ENCODE assay signal across 9 mouse cellular contexts in genomic region chr6:53572456-53572855, GRCm38 (mm10).
A peak's percentile ranks its signal among the peaks of the same experiment; 100 is the strongest.
DNase-seq lines count a peak whose midpoint lies in the region; ATAC-seq and TF ChIP-seq lines count a peak whose summit lies in the region.
"Had no signal": no experiment of that assay in that cellular context is flagged by ENCODE, and none has a peak within 500 bp of the region (broad histone marks: within the 10 kb centered on the region; RNA-seq: fewer than 3 reads in every experiment).

No protein-coding gene starts in this region.

- H3K4me2 ChIP-seq in heart, embryonic 13.5 days: peak overlapping the region; percentile 78

- no peaks in the 10 kb centered on the region for H3K36me3 ChIP-seq in heart, embryonic 13.5 days

- no peaks in the 10 kb centered on the region for H3K9me3 ChIP-seq in heart, embryonic 13.5 days

- no peak overlapping the region for H3K4me3 ChIP-seq in cerebellum, adult 2 months (replicated peaks; ENCODE audit: insufficient read depth, low read depth, low read length)
- H3K4me3 ChIP-seq in brown adipose tissue, adult 24 weeks (ENCODE audit: insufficient read depth, low read depth, low read length): no peak overlapping the region
- no peak overlapping the region for H3K4me3 ChIP-seq in heart, embryonic 13.5 days

- no peaks in the 10 kb centered on the region for H3K27me3 ChIP-seq in cerebellum, adult 2 months (ENCODE audit: control insufficient read depth, insufficient read depth, low read length)
- H3K27me3 ChIP-seq in heart, embryonic 13.5 days (replicated peaks): no peaks in the 10 kb centered on the region

- no peak for ATAC-seq in heart, embryonic 13.5 days (ENCODE audit: extremely low read depth, insufficient number of reproducible peaks, low FRiP score, low TSS enrichment)
- no peak for ATAC-seq in granulocyte monocyte progenitor cell, adult 5-6 weeks (replicated peaks; ENCODE audit: poor library complexity, severe bottlenecking)

- no peak for TF ChIP-seq POLR2A in cerebellum, adult 2 months (IDR thresholded peaks at IDR 0.05; ENCODE audit: borderline replicate concordance, insufficient read depth, low read length)

- no peak for TF ChIP-seq CTCF in cerebellum, adult 2 months (IDR thresholded peaks at IDR 0.05; ENCODE audit: borderline replicate concordance, insufficient read depth, low read depth, low read length)

- peak overlapping the region; percentile 86 for H3K9ac ChIP-seq in heart, embryonic 13.5 days

- peaks cover 8% of the 10 kb centered on the region for H3K4me1 ChIP-seq in cerebellum, adult 2 months (ENCODE audit: control insufficient read depth, insufficient read depth, low read length)
- peaks cover 8% of the 10 kb centered on the region; the same call in 1 of the 2 replicates for H3K4me1 ChIP-seq in brown adipose tissue, adult 24 weeks (ENCODE audit: control insufficient read depth, insufficient read depth, insufficient read length, low read length)
- peaks cover 77% of the 10 kb centered on the region for H3K4me1 ChIP-seq in heart, embryonic 13.5 days

- no peak overlapping the region for H3K27ac ChIP-seq in cerebellum, adult 2 months (ENCODE audit: insufficient read depth, low read length)
- peak overlapping the region; percentile 30 for H3K27ac ChIP-seq in brown adipose tissue, adult 24 weeks (replicated peaks; ENCODE audit: low read depth, low read length)
- peak overlapping the region; percentile 96 for H3K27ac ChIP-seq in heart, embryonic 13.5 days (replicated peaks)

- WGBS in cerebellum, adult 2 months: 60% methylated on average over 4 of the region's 4 CpGs
- 33% methylated on average over 4 of the region's 4 CpGs for WGBS in heart, embryonic 13.5 days

- DNase-seq in cerebellum, adult 11 months: peak; percentile 21
- no peak for DNase-seq in cerebellum, adult 2 months
- DNase-seq in lung, postnatal 36 days: peak; percentile 31
- no peak for DNase-seq in frontal cortex, postnatal 14 days (ENCODE audit: low spot score in 2 of 2)
- no peak for DNase-seq in spleen, postnatal 14 days (ENCODE audit: low spot score in 2 of 2)
- DNase-seq: thymus, postnatal 25 days had no signal

Comparison
In these comparisons a context has a peak if more than half of its experiments do, and no peak if none do; other contexts are left out.
1. DNase-seq: peak in cerebellum, adult 11 months (single experiment) and lung, postnatal 36 days (single experiment); none in cerebellum, adult 2 months (0 of 2), frontal cortex, postnatal 14 days (0 of 2) and spleen, postnatal 14 days (0 of 2).